Mouse (Mus musculus) layer of hippocampus, postnatal 14 days (tissue): ENCODE results near the gene 2700097O09Rik. TPM values are rescaled to one million over a fixed set of nuclear protein-coding genes. Genes with fewer than 3 reads are reported as not detected.

Source experiments
- total RNA-seq, 2 experiments: library from RNA; stranded (reverse); gene quantifications; 2 replicates each; pipeline ENCODE4 v1.2.3; 2021

The 2700097O09Rik gene
- total RNA-seq, 2 experiments from 2014 or later = 8.1 to 8.6 TPM

Other genes starting within 250 kb of the 2700097O09Rik start
- gene Cfl2, start 217.2 kb downstream of the 2700097O09Rik start, total RNA-seq = 100 to 1,000 TPM; 140 to 142 TPM
- not detected for gene Gm20403, start 93.6 kb downstream of the 2700097O09Rik start, total RNA-seq
- 1 to 10 TPM; 1.2 to 3.8 TPM for gene Baz1a, start 65.8 kb downstream of the 2700097O09Rik start, total RNA-seq
- 10 to 100 TPM; 88.2 to 95.9 TPM for gene Srp54a, start 152 bp upstream of the 2700097O09Rik start, total RNA-seq
- 10 to 100 TPM; 17.6 to 22.7 TPM for gene Fam177a, start 44.4 kb upstream of the 2700097O09Rik start, total RNA-seq
- gene Srp54b, start 75.0 kb upstream of the 2700097O09Rik start, total RNA-seq = 10 to 100 TPM; 62.0 to 66.4 TPM
- 1 to 10 TPM; 1.7 to 9.3 TPM for gene 1700047I17Rik2, start 119.5 kb upstream of the 2700097O09Rik start, total RNA-seq
- gene Srp54c, start 150.1 kb upstream of the 2700097O09Rik start, total RNA-seq = 10 to 100 TPM; 36.7 to 38.1 TPM
- gene 1110008L16Rik, start 219.5 kb upstream of the 2700097O09Rik start, total RNA-seq = 10 to 100 TPM in 1 of 2 experiments, 1 to 10 TPM in 1; 8.1 to 10.4 TPM
- gene Ppp2r3c, start 222.9 kb upstream of the 2700097O09Rik start, total RNA-seq = 10 to 100 TPM; 12.4 to 14.1 TPM